Mouse (Mus musculus) thymus, postnatal 25 days (tissue): ENCODE measurements around the gene Islr.
A peak's percentile ranks its signal among the peaks of the same experiment; 100 is the strongest.

Experiments
- DNase-seq: peaks from one replicate; pipeline ENCODE4 v3.0.0; 2022

Islr gene

GRCm38 (mm10) chr9:58145417-58145816, 58.7 kb downstream of the Islr start:
- no peak for DNase-seq

- DNase-seq = no peak
Measured at GRCm38 (mm10) chr9:58144664-58145063, 59.4 kb downstream of the Islr start.

GRCm38 (mm10) chr9:58143419-58143818, 60.7 kb downstream of the Islr start:
- DNase-seq = no peak

GRCm38 (mm10) chr9:58139947-58140346, 64.2 kb downstream of the Islr start:
- DNase-seq = peak; percentile 52

- DNase-seq = no peak
Measured at GRCm38 (mm10) chr9:58135921-58136321, 68.2 kb downstream of the Islr start.

- DNase-seq = no peak
Measured at GRCm38 (mm10) chr9:58134906-58135305, 69.2 kb downstream of the Islr start.

DNA sequence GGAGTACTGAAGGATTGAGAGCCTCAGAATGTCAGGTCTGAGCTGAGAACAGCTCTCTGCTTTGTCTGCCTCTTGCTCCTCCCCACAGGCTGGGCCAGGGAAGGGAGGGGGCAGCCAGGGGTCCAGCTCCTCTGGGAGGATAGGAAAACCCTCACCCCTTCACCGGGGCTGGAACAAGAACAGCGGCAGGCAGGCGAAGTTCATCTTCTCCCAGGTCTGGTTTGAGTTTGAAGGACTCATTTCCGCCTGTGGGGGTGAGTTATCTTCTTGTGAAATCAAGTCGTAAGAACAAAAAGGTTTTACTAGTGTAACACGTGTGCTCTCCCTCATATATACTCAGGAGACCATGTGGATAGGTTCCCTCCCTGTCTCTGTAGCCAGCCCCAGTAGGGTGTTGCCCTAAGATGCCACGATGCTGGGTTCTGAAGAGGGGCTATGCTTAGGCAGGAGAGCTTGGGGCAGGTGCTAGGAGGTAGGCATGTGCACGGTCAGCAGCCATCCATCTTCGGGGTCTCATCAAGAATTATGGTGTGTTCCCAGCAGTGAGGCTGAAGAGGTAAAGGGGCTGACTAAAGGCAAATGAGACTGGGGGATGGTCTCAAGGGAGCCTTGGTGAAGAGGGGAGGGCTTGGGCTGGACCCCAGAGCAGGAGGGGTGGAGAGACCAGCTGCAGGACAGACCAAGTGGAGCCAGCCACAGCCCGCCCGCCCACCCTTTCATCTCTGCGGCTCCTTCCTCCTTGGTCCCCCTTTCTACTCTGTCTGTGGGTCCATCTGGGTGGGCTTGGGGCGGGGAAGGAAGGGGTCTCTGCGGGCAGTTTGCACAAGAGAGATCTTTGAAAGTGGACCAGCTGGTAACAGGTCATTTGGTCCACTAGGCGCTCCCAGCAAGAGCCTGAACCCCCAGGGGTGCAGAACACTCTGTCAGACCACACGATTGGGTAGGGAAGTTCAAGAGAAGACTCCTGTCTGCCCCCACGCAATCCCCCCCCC, 69.9 kb downstream of the Islr start:
- peak; percentile 45 for DNase-seq

GRCm38 (mm10) chr9:58131735-58132134, 72.4 kb downstream of the Islr start:
- DNase-seq = no peak

GRCm38 (mm10) chr9:58130909-58131308, 73.2 kb downstream of the Islr start:
- no peak for DNase-seq

DNA sequence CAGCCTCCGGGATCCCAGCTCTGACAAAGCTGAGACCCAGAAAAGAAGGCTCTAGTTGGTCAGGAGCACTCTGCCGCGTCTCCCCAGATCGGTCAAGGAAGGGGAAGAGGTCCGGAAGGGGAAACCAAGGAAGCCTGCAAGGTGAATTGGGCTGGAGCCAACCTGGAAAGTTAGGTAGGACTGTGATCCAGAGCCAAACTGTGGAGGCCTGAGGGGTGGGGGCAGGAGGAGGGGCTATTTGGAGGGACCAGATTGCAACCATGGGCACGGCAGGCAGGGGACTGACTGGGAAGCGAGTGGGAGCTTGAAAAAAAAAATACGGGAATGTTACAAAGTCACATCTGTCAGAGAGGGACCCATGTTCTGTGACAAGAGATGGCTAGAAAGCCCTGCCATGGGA, 74.6 kb downstream of the Islr start:
- DNase-seq = no peak

DNA sequence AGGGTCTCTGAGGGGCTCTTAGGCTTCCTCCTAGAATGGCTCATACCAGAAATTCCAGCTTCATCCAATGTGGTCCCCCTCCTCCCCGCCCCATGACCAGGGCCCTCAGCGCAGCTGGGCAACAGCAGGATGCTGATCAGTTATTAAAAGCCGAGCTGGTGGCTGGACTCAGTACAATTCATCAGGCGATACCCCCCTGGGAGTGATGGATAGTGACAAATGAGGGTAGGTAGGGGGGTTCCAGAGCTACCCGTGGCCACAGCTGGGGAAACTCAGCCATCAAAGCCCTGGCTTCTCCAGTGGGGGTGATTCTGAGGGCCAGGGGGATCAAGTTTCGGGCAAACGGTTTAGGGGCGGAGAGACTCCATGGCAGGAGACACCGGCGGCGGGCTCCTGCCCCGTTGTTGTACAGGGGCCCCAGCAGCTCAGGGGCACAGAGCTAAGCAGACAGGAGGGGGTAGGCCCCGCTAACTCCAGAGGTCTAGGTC, 75.1 kb downstream of the Islr start:
- DNase-seq = no peak

GRCm38 (mm10) chr9:58125811-58126210, 78.3 kb downstream of the Islr start:
- no peak for DNase-seq

DNA sequence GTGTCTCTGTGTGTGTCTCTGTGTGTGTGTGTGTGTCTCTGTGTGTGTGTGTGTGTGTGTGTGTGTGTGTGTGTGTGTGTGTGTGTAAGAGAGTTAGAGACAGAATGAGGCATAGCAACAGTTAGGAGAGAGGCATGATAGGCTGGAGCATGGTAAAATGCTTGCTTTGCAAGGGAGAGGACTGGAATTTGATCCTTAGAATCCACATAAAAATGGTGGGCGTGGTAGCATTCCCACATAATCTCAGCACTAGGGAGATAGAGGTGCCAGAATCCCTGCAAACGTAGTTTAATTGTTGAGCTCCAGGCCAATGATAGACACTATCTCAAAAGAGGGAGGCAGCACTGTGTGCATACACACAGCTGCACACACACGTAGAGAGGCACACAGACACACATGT, 79.0 kb downstream of the Islr start:
- no peak for DNase-seq

DNA sequence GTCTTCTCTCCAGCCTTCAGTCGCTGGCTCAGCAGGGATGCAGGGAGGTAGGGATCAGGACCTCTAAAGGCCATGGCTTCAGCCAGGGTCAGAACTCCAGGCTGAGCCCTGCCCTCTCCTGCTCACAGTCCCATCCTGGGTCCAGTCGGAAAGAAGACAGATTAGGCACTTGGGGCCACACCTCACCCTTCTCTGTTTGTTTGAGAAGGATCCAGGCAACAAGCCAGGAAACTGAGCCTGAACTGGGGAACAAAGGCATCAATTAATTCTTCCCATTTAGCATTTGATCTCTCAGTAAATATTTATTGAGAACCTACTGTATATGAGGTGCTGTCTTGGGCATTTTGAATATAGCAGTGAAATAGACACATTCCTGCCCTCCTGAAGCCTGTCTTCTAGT, 85.4 kb downstream of the Islr start, which contains the start of gene Ccdc33:
Ccdc33 (minus strand) TSS at position 153 of the 400 bp plus-strand sequence.
- DNase-seq = no peak

GRCm38 (mm10) chr9:58116024-58116651, 88.0 kb downstream of the Islr start:
- DNase-seq = no peak

- DNase-seq = no peak
Measured at GRCm38 (mm10) chr9:58115297-58115925, 88.7 kb downstream of the Islr start.

- no peak for DNase-seq
Measured at GRCm38 (mm10) chr9:58114019-58114418, 90.1 kb downstream of the Islr start.

DNA sequence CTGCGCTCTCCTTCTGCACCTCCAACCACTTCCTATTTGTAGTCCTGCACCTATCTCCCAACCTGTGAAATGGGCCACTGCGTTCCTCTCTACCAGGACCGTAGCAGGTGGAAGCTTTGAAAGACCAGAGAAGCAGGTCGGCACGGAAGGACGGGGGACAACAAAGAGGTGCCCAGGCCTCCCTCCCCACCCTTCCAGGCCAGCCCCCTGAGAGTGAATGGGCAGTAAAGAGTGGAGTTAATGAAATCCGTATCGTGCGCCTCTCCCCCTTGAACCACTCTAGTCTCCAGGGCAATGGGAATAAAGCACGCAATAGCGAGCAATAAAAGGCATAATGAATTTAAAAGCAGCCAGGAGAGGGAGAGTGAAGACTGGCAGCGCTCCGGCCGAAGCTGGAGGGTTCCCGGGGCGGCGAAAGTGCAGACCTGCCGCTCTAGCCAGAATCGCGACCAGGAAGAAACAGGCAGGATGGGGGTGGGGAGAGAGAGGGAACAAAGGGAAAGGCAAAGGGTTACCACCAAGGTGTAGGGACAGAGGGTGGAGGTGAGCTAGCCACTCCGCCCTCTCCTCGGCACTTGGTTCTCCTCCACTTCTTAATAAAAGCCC, 90.7 kb downstream of the Islr start:
- DNase-seq = peak; percentile 29

GRCm38 (mm10) chr9:58112866-58113278, 91.2 kb downstream of the Islr start:
- DNase-seq = no peak

- peak; percentile 75 for DNase-seq
Measured at GRCm38 (mm10) chr9:58112321-58112751, 91.8 kb downstream of the Islr start.

GRCm38 (mm10) chr9:58111431-58111830, 92.7 kb downstream of the Islr start:
- DNase-seq = peak; percentile 45

- no peak for DNase-seq
Measured at GRCm38 (mm10) chr9:58110787-58111186, 93.3 kb downstream of the Islr start.

GRCm38 (mm10) chr9:58107494-58107893, 96.6 kb downstream of the Islr start:
- no peak for DNase-seq
